Mouse (Mus musculus) hematopoietic stem cell, adult 5-6 weeks (primary cell): ENCODE data around the gene Cyp26c1. TPM values are rescaled to one million over a fixed set of nuclear protein-coding genes. Genes with fewer than 3 reads are reported as not detected.
A peak's percentile ranks its signal among the peaks of the same experiment; 100 is the strongest.

ENCODE experiments used
- ATAC-seq, 2 experiments: fragments of 125-278 bp in 1 of 2; replicated peaks in 1 of 2; 2 replicates each; pipeline ENCODE4 v1.8.0; 2016 to 2017; ENCODE audit warnings: inconsistent platforms in 2 of 2, mild to moderate bottlenecking in 2 of 2, moderate number of reproducible peaks in 2 of 2, low read depth in 1 of 2, moderate TSS enrichment in 1 of 2; ENCODE audit not compliant: low FRiP score in 2 of 2, poor library complexity in 2 of 2, severe bottlenecking in 2 of 2, insufficient read depth in 1 of 2, low TSS enrichment in 1 of 2
- total RNA-seq: library from RNA; stranded (forward); fragments of 172-1452, 232-1000 nt; gene quantifications from 2 replicates; pipeline ENCODE4 v1.2.3, GENCODE M21; 2017

Cyp26c1 gene
- total RNA-seq, 1 experiment from 2014 or later = not detected

DNA sequence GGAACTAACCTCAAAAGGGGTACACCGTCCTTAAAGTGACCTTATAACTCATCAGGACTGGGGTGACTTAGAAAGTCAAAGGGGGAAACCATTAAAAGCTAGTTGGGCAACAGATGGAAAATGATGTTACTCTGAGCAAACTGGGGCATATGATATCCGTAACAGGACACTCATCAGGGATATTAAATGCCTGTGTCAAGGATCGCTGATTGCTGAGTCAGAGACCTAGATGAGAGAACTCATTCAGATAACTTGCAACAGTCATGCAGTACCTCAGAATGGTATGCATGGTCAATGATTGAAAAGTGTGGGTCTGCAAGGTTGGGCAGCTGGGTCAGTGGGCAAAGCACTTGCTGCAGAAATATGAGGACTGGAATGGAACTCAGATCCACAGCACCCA lies 53.2 kb downstream of the Cyp26c1 start:
- ATAC-seq = no peak

DNA sequence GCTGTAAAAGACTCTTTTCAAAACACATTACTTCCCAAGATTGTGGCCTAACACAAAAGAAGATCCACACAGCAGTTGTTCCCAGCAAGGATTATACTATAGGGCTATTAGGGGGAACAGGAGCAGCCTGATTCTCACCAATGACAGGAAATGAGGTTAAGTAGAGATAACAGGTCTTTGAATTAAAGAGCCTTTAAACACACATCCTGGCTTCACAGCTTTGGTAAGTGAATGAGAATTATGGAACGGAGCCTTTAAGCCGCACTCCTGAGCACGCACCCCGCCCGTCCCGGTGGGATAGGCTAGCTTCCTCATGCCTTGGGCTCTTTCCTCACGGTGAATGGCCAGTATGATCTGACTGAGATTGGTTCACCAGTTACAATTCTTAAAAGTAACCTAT lies 54.7 kb downstream of the Cyp26c1 start:
- ATAC-seq = peak; percentile 43 to 56

Other genes starting within 250 kb of the Cyp26c1 start
- gene Exoc6, start 135.2 kb upstream of the Cyp26c1 start, total RNA-seq = 101 and 116 TPM in 2 replicates
- not detected in 2 replicates for gene Cyp26a1, start 12.2 kb downstream of the Cyp26c1 start, total RNA-seq